8 mouse cellular contexts compared by ENCODE assay signal in genomic region chr10:99577041-99577681, GRCm38 (mm10).
A peak's percentile ranks its signal among the peaks of the same experiment; 100 is the strongest.
DNase-seq lines count a peak whose midpoint lies in the region; ATAC-seq and TF ChIP-seq lines count a peak whose summit lies in the region.

No protein-coding gene starts in this region.

- peak; percentile 84; the same call in 1 of the 2 replicates for TF ChIP-seq CTCF in small intestine, adult 2 months (IDR thresholded peaks at IDR 0.05; ENCODE audit: extremely low read depth, insufficient read length, insufficient replicate concordance, low read depth, low read length)

- no peaks in the 10 kb centered on the region for H3K9me3 ChIP-seq in hindbrain, embryonic 10.5 days
- H3K9me3 ChIP-seq in hindbrain, embryonic 13.5 days = no peaks in the 10 kb centered on the region
- no peaks in the 10 kb centered on the region for H3K9me3 ChIP-seq in forebrain, embryonic 16.5 days (ENCODE audit: control insufficient read depth, low read length)
- no peaks in the 10 kb centered on the region for H3K9me3 ChIP-seq in kidney, embryonic 16.5 days (ENCODE audit: low read length)

- peaks cover 18% of the 10 kb centered on the region for H3K4me1 ChIP-seq in hindbrain, embryonic 10.5 days (replicated peaks)
- peaks cover 9% of the 10 kb centered on the region for H3K4me1 ChIP-seq in hindbrain, embryonic 13.5 days (replicated peaks)
- peaks cover 6% of the 10 kb centered on the region for H3K4me1 ChIP-seq in forebrain, embryonic 16.5 days (replicated peaks; ENCODE audit: control insufficient read depth, insufficient read depth, low read length)
- no peaks in the 10 kb centered on the region for H3K4me1 ChIP-seq in kidney, embryonic 16.5 days (ENCODE audit: insufficient read depth, low read length)
- H3K4me1 ChIP-seq in small intestine, adult 2 months (ENCODE audit: control insufficient read depth, insufficient read depth, insufficient read length, low read length) = 0 out of 2 replicates have a peak, but pooled peaks cover 2% of the 10 kb centered on the region

- TF ChIP-seq POLR2A in small intestine, adult 2 months (IDR thresholded peaks at IDR 0.05; ENCODE audit: low read depth, low read length) = no peak

- ATAC-seq in hindbrain, embryonic 13.5 days (ENCODE audit: low FRiP score) = no peak; the same call in 1 of the 2 replicates
- ATAC-seq in forebrain, embryonic 16.5 days = peak; percentile 81
- ATAC-seq in kidney, embryonic 16.5 days (ENCODE audit: low FRiP score, low TSS enrichment) = peak; percentile 49; the same call in 1 of the 2 replicates

- H3K9ac ChIP-seq in hindbrain, embryonic 13.5 days = no peak overlapping the region
- H3K9ac ChIP-seq in forebrain, embryonic 16.5 days (replicated peaks; ENCODE audit: low read depth, low read length) = no peak overlapping the region
- no peak overlapping the region for H3K9ac ChIP-seq in kidney, embryonic 16.5 days (replicated peaks; ENCODE audit: low read length)

- whole genome bisulfite sequencing in hindbrain, embryonic 10.5 days = 32% methylated on average over 12 of the region's 12 CpGs
- WGBS in hindbrain, embryonic 13.5 days = 31% methylated on average over 12 of the region's 12 CpGs
- WGBS in forebrain, embryonic 16.5 days = 29% methylated on average over 12 of the region's 12 CpGs
- WGBS in kidney, embryonic 16.5 days = 17% methylated on average over 12 of the region's 12 CpGs
- WGBS in small intestine, adult 2 months = 25% methylated on average over 12 of the region's 12 CpGs

- H3K27ac ChIP-seq in hindbrain, embryonic 10.5 days = no peak overlapping the region
- H3K27ac ChIP-seq in hindbrain, embryonic 13.5 days = no peak overlapping the region
- no peak overlapping the region for H3K27ac ChIP-seq in forebrain, embryonic 16.5 days (ENCODE audit: low read length)
- no peak overlapping the region for H3K27ac ChIP-seq in kidney, embryonic 16.5 days (ENCODE audit: low read length)
- no peak overlapping the region for H3K27ac ChIP-seq in small intestine, adult 2 months (ENCODE audit: insufficient read depth, low read depth, low read length)

- H3K4me3 ChIP-seq in hindbrain, embryonic 10.5 days = no peak overlapping the region
- H3K4me3 ChIP-seq in hindbrain, embryonic 13.5 days = no peak overlapping the region
- H3K4me3 ChIP-seq in forebrain, embryonic 16.5 days (replicated peaks; ENCODE audit: low read length) = no peak overlapping the region
- H3K4me3 ChIP-seq in kidney, embryonic 16.5 days (ENCODE audit: low read length) = no peak overlapping the region
- H3K4me3 ChIP-seq in small intestine, adult 2 months (ENCODE audit: low read depth, low read length) = no peak overlapping the region

- no peaks in the 10 kb centered on the region for H3K36me3 ChIP-seq in hindbrain, embryonic 10.5 days
- no peaks in the 10 kb centered on the region for H3K36me3 ChIP-seq in hindbrain, embryonic 13.5 days
- no peaks in the 10 kb centered on the region for H3K36me3 ChIP-seq in forebrain, embryonic 16.5 days (ENCODE audit: control insufficient read depth, insufficient read depth)
- no peaks in the 10 kb centered on the region for H3K36me3 ChIP-seq in kidney, embryonic 16.5 days (ENCODE audit: insufficient read depth, low read length)
- H3K36me3 ChIP-seq in small intestine, adult 2 months (ENCODE audit: control insufficient read depth, insufficient read depth, low read length) = no peaks in the 10 kb centered on the region

- no peaks in the 10 kb centered on the region for H3K27me3 ChIP-seq in hindbrain, embryonic 10.5 days (ENCODE audit: insufficient read depth, poor library complexity, severe bottlenecking)
- 0 out of 2 replicates have a peak, but pooled peaks cover 2% of the 10 kb centered on the region for H3K27me3 ChIP-seq in hindbrain, embryonic 13.5 days
- no peaks in the 10 kb centered on the region; the same call in 1 of the 2 replicates for H3K27me3 ChIP-seq in forebrain, embryonic 16.5 days (replicated peaks; ENCODE audit: control insufficient read depth, insufficient read depth, low read length)
- H3K27me3 ChIP-seq in kidney, embryonic 16.5 days (ENCODE audit: insufficient read depth, low read length) = no peaks in the 10 kb centered on the region
- no peaks in the 10 kb centered on the region for H3K27me3 ChIP-seq in small intestine, adult 2 months (ENCODE audit: control insufficient read depth, insufficient read depth, low read length)

- H3K4me2 ChIP-seq in hindbrain, embryonic 13.5 days = no peak overlapping the region
- H3K4me2 ChIP-seq in forebrain, embryonic 16.5 days (ENCODE audit: low read length) = no peak overlapping the region
- 0 out of 2 replicates have a peak overlapping the region, but pooled peaks have one; percentile 15 for H3K4me2 ChIP-seq in kidney, embryonic 16.5 days (replicated peaks; ENCODE audit: low read depth, low read length)

- peak; percentile 51 for DNase-seq in hindbrain, embryonic 10.5 days (ENCODE audit: low spot score)
- DNase-seq in ES-CJ7 (ENCODE audit: low read depth, low spot score) = peak; percentile 53
- DNase-seq in cerebellum, adult 11-12 months = peak; percentile 9
- peak; percentile 62 for DNase-seq in lung, postnatal 14 days

Comparison
In these comparisons a context has a peak if more than half of its experiments do, and no peak if none do; other contexts are left out.
1. DNase-seq: peak in every context shown above with its lines; median percentile 62 in lung, postnatal 14 days; 53 in ES-CJ7; 51 in hindbrain, embryonic 10.5 days; 9 in cerebellum, adult 11-12 months.